Mouse (Mus musculus) embryonic fibroblast, embryonic 13.5 days (primary cell): ENCODE measurements around the gene Gsk3a. TPM values are rescaled to one million over a fixed set of nuclear protein-coding genes. Genes with fewer than 3 reads are reported as not detected.

Source experiments
- H3K27ac ChIP-seq: 2 replicates; pipeline ENCODE4 v1.5.1; 2012; ENCODE audit warnings: low read length, control low read depth, inconsistent platforms; ENCODE audit not compliant: insufficient read depth
- H3K4me1 ChIP-seq: 2 replicates; pipeline ENCODE4 v1.6.1; 2011; ENCODE audit warnings: low read length; ENCODE audit not compliant: control insufficient read depth, insufficient read depth
- H3K4me3 ChIP-seq: 2 replicates; pipeline ENCODE4 v1.5.1; 2011; ENCODE audit warnings: mild to moderate bottlenecking, control low read depth, low read length; ENCODE audit not compliant: insufficient read depth
- CTCF ChIP-seq: IDR thresholded peaks from 2 replicates; pipeline ENCODE4 v1.5.1; 2011; ENCODE audit warnings: mild to moderate bottlenecking, control low read depth, low read length, moderate library complexity, borderline replicate concordance; ENCODE audit not compliant: insufficient read depth
- POLR2A ChIP-seq: IDR thresholded peaks from 2 replicates; pipeline ENCODE4 v1.6.1; 2011; ENCODE audit warnings: low read depth, mild to moderate bottlenecking, control low read depth, low read length, moderate library complexity
- polyA plus RNA-seq: library from polyadenylated mRNA; stranded (reverse); fragments of >200 nt; gene quantifications from 2 replicates; pipeline ENCODE4 v1.2.4, GENCODE M21; 2011; ENCODE audit warnings: low read depth; ENCODE audit not compliant: missing spikeins, insufficient read length

The Gsk3a gene
- polyA plus RNA-seq, 1 experiment = 70.6 TPM

GRCm38 (mm10) chr7:25243361-25243760 lies 5.7 kb upstream of the Gsk3a start:
- TF ChIP-seq POLR2A (no peak), CTCF (no peak)
- no peak overlapping the region for H3K4me3 ChIP-seq
- no peak overlapping the region for H3K27ac ChIP-seq
- peaks cover 18% of the 10 kb centered on the region; the same call in 1 of the 2 replicates for H3K4me1 ChIP-seq

- Histone ChIP-seq H3K4me1 (peaks cover 16% of the 10 kb centered on the region), H3K4me3 (no peak overlapping the region)
Observed at GRCm38 (mm10) chr7:25241062-25241461, 3.4 kb upstream of the Gsk3a start.

GRCm38 (mm10) chr7:25240631-25241030 lies 3.0 kb upstream of the Gsk3a start:
- Histone ChIP-seq H3K27ac (peak overlapping the region; percentile 20; the same call in 1 of the 2 replicates), H3K4me3 (no peak overlapping the region), H3K4me1 (peaks cover 12% of the 10 kb centered on the region)
- TF ChIP-seq POLR2A (no peak), CTCF (no peak)

More at GRCm38 (mm10) chr7:25241062-25241461, 3.4 kb upstream of the Gsk3a start:
- H3K27ac ChIP-seq = 0 out of 2 replicates have a peak overlapping the region, but pooled peaks have one; percentile 20
- TF ChIP-seq POLR2A (no peak), CTCF (peak; percentile 36; the same call in 1 of the 2 replicates)

GRCm38 (mm10) chr7:25238829-25239623 lies 1.4 kb upstream of the Gsk3a start:
- TF ChIP-seq CTCF = peak; percentile 57; the same call in 1 of the 2 replicates
- peak; percentile 37 for TF ChIP-seq POLR2A
- H3K4me1 ChIP-seq = peaks cover 9% of the 10 kb centered on the region
- H3K27ac ChIP-seq = peak overlapping the region; percentile 52
- no peak overlapping the region for H3K4me3 ChIP-seq

- Histone ChIP-seq H3K4me1 (peaks cover 9% of the 10 kb centered on the region), H3K4me3 (peak overlapping the region; percentile 22), H3K27ac (peak overlapping the region; percentile 93)
- peak; percentile 55 for TF ChIP-seq POLR2A
- TF ChIP-seq CTCF = no peak
Observed at GRCm38 (mm10) chr7:25238015-25238706, 510 bp upstream of the Gsk3a start.

- Histone ChIP-seq H3K4me1 (no peaks in the 10 kb centered on the region; the same call in 1 of the 2 replicates), H3K4me3 (no peak overlapping the region), H3K27ac (no peak overlapping the region)
- TF ChIP-seq POLR2A = no peak
Observed at GRCm38 (mm10) chr7:25235526-25235925, 2.1 kb downstream of the Gsk3a start.

- no peak overlapping the region for H3K27ac ChIP-seq
- no peaks in the 10 kb centered on the region; the same call in 1 of the 2 replicates for H3K4me1 ChIP-seq
- TF ChIP-seq CTCF (no peak), POLR2A (no peak)
Observed at GRCm38 (mm10) chr7:25233061-25233460, 4.6 kb downstream of the Gsk3a start.

GRCm38 (mm10) chr7:25232101-25232648 lies 5.5 kb downstream of the Gsk3a start:
- no peaks in the 10 kb centered on the region; the same call in 1 of the 2 replicates for H3K4me1 ChIP-seq
- TF ChIP-seq POLR2A = no peak
- TF ChIP-seq CTCF = no peak
- no peak overlapping the region for H3K27ac ChIP-seq
- H3K4me3 ChIP-seq = no peak overlapping the region

More at GRCm38 (mm10) chr7:25233061-25233460, 4.6 kb downstream of the Gsk3a start:
- no peak overlapping the region for H3K4me3 ChIP-seq

GRCm38 (mm10) chr7:25230690-25231285 lies 6.9 kb downstream of the Gsk3a start:
- TF ChIP-seq POLR2A (no peak), CTCF (no peak)
- H3K27ac ChIP-seq = no peak overlapping the region
- no peaks in the 10 kb centered on the region for H3K4me1 ChIP-seq
- H3K4me3 ChIP-seq = no peak overlapping the region
